Mouse (Mus musculus): ENCODE measurements around the gene Slc25a25. TPM values are rescaled to one million over a fixed set of nuclear protein-coding genes. Genes with fewer than 3 reads are reported as not detected.
"Not testable (repeated sequence)": the region's sequence is repeated elsewhere in the genome, so short reads cannot be mapped to it uniquely, and the experiment has no call there.

Gene Slc25a25
- polyA plus RNA-seq, 2 experiments = 12.7 to 17.4 TPM

- 71% methylated on average over 2 of the region's 2 CpGs for WGBS
- no peaks in the 10 kb centered on the region for H3K4me1 ChIP-seq (ENCODE audit: control insufficient read depth, insufficient read depth, low read length)
- H3K9me3 ChIP-seq (ENCODE audit: control insufficient read depth, low read length) = peaks cover 4% of the 10 kb centered on the region; the same call in 1 of the 2 replicates
- no peaks in the 10 kb centered on the region for H3K27me3 ChIP-seq (ENCODE audit: control insufficient read depth, insufficient read depth, low read length)
- H3K4me3 ChIP-seq (replicated peaks; ENCODE audit: low read length) = no peak overlapping the region
- H3K4me2 ChIP-seq (replicated peaks; ENCODE audit: low read depth, low read length, severe bottlenecking) = no peak overlapping the region
- no peak for ATAC-seq (ENCODE audit: low FRiP score, low read depth)
- no peak for TF ChIP-seq POLR2A (IDR thresholded peaks at IDR 0.05; ENCODE audit: borderline replicate concordance, extremely low read depth, insufficient read depth, insufficient read length)
- H3K27ac ChIP-seq (replicated peaks; ENCODE audit: low read depth, low read length) = no peak overlapping the region
- no peaks in the 10 kb centered on the region for H3K36me3 ChIP-seq (ENCODE audit: control insufficient read depth, insufficient read depth, low read length)
- DNase-seq (ENCODE audit: low spot score) = no peak
- H3K9ac ChIP-seq (ENCODE audit: low read depth, low read length, severe bottlenecking) = no peak overlapping the region; the same call in 1 of the 2 replicates
Measured at GRCm38 (mm10) chr2:32494522-32494921, 43.3 kb upstream of the Slc25a25 start.

GRCm38 (mm10) chr2:32493301-32493701 lies 42.1 kb upstream of the Slc25a25 start:
- Histone ChIP-seq H3K9me3 (ENCODE audit: control insufficient read depth, low read length) (no peaks in the 10 kb centered on the region), H3K4me1 (ENCODE audit: control insufficient read depth, insufficient read depth, low read length) (no peaks in the 10 kb centered on the region), H3K4me2 (replicated peaks; ENCODE audit: low read depth, low read length, severe bottlenecking) (no peak overlapping the region), H3K4me3 (replicated peaks; ENCODE audit: low read length) (no peak overlapping the region), H3K27ac (replicated peaks; ENCODE audit: low read depth, low read length) (no peak overlapping the region), H3K36me3 (ENCODE audit: control insufficient read depth, insufficient read depth, low read length) (no peaks in the 10 kb centered on the region), H3K9ac (ENCODE audit: low read depth, low read length, severe bottlenecking) (no peak overlapping the region), H3K27me3 (ENCODE audit: control insufficient read depth, insufficient read depth, low read length) (no peaks in the 10 kb centered on the region)
- ATAC-seq (ENCODE audit: low FRiP score, low read depth) (no peak), DNase-seq (ENCODE audit: low spot score) (no peak)
- no peak for TF ChIP-seq POLR2A (IDR thresholded peaks at IDR 0.05; ENCODE audit: borderline replicate concordance, extremely low read depth, insufficient read depth, insufficient read length)
- WGBS = 66% methylated on average over 12 of the region's 12 CpGs

GRCm38 (mm10) chr2:32492661-32493060 lies 41.4 kb upstream of the Slc25a25 start:
- no peak overlapping the region for H3K27ac ChIP-seq (replicated peaks; ENCODE audit: low read depth, low read length)
- H3K4me1 ChIP-seq (ENCODE audit: control insufficient read depth, insufficient read depth, low read length) = no peaks in the 10 kb centered on the region
- ATAC-seq (ENCODE audit: low FRiP score, low read depth) = no peak
- H3K9ac ChIP-seq (ENCODE audit: low read depth, low read length, severe bottlenecking) = no peak overlapping the region
- no peak for TF ChIP-seq POLR2A (IDR thresholded peaks at IDR 0.05; ENCODE audit: borderline replicate concordance, extremely low read depth, insufficient read depth, insufficient read length)
- no peak overlapping the region for H3K4me3 ChIP-seq (replicated peaks; ENCODE audit: low read length)
- no peaks in the 10 kb centered on the region for H3K36me3 ChIP-seq (ENCODE audit: control insufficient read depth, insufficient read depth, low read length)
- WGBS = 84% methylated on average over 2 of the region's 2 CpGs
- H3K4me2 ChIP-seq (replicated peaks; ENCODE audit: low read depth, low read length, severe bottlenecking) = no peak overlapping the region
- no peaks in the 10 kb centered on the region for H3K27me3 ChIP-seq (ENCODE audit: control insufficient read depth, insufficient read depth, low read length)
- DNase-seq (ENCODE audit: low spot score) = no peak
- H3K9me3 ChIP-seq (ENCODE audit: control insufficient read depth, low read length) = no peaks in the 10 kb centered on the region

- ATAC-seq (ENCODE audit: low FRiP score, low read depth); H3K4me1 ChIP-seq (ENCODE audit: control insufficient read depth, insufficient read depth, low read length); H3K4me3 ChIP-seq (replicated peaks; ENCODE audit: low read length); H3K4me2 ChIP-seq (replicated peaks; ENCODE audit: low read depth, low read length, severe bottlenecking); H3K27ac ChIP-seq (replicated peaks; ENCODE audit: low read depth, low read length); H3K9ac ChIP-seq (ENCODE audit: low read depth, low read length, severe bottlenecking); H3K36me3 ChIP-seq (ENCODE audit: control insufficient read depth, insufficient read depth, low read length); H3K27me3 ChIP-seq (ENCODE audit: control insufficient read depth, insufficient read depth, low read length); DNase-seq (ENCODE audit: low spot score); H3K9me3 ChIP-seq (ENCODE audit: control insufficient read depth, low read length): not testable (repeated sequence)
Measured at GRCm38 (mm10) chr2:32490730-32491129, 39.5 kb upstream of the Slc25a25 start.

- H3K4me2 ChIP-seq (replicated peaks; ENCODE audit: low read depth, low read length, severe bottlenecking) = no peak overlapping the region
- no peaks in the 10 kb centered on the region for H3K36me3 ChIP-seq (ENCODE audit: control insufficient read depth, insufficient read depth, low read length)
- H3K4me1 ChIP-seq (ENCODE audit: control insufficient read depth, insufficient read depth, low read length) = no peaks in the 10 kb centered on the region
- no peak overlapping the region for H3K9ac ChIP-seq (ENCODE audit: low read depth, low read length, severe bottlenecking)
- H3K9me3 ChIP-seq (ENCODE audit: control insufficient read depth, low read length) = no peaks in the 10 kb centered on the region
- DNase-seq (ENCODE audit: low spot score) (peak; percentile 89), ATAC-seq (ENCODE audit: low FRiP score, low read depth) (peak; percentile 69; the same call in 1 of the 2 replicates)
- no peak overlapping the region for H3K27ac ChIP-seq (replicated peaks; ENCODE audit: low read depth, low read length)
- 1% methylated on average over 5 of the region's 5 CpGs for WGBS
- H3K27me3 ChIP-seq (ENCODE audit: control insufficient read depth, insufficient read depth, low read length) = no peaks in the 10 kb centered on the region
- no peak overlapping the region for H3K4me3 ChIP-seq (replicated peaks; ENCODE audit: low read length)
- TF ChIP-seq POLR2A (IDR thresholded peaks at IDR 0.05; ENCODE audit: borderline replicate concordance, extremely low read depth, insufficient read depth, insufficient read length) = no peak
Measured at GRCm38 (mm10) chr2:32488679-32489078, 37.4 kb upstream of the Slc25a25 start.

- no peak overlapping the region for H3K27ac ChIP-seq (replicated peaks; ENCODE audit: low read depth, low read length)
- DNase-seq (ENCODE audit: low spot score) (peak; percentile 88), ATAC-seq (ENCODE audit: low FRiP score, low read depth) (peak; percentile 79)
- H3K27me3 ChIP-seq (ENCODE audit: control insufficient read depth, insufficient read depth, low read length) = no peaks in the 10 kb centered on the region
- no peak overlapping the region for H3K9ac ChIP-seq (ENCODE audit: low read depth, low read length, severe bottlenecking)
- H3K4me3 ChIP-seq (replicated peaks; ENCODE audit: low read length) = no peak overlapping the region
- 7% methylated on average over 6 of the region's 6 CpGs for WGBS
- no peak overlapping the region for H3K4me2 ChIP-seq (replicated peaks; ENCODE audit: low read depth, low read length, severe bottlenecking)
- TF ChIP-seq POLR2A (IDR thresholded peaks at IDR 0.05; ENCODE audit: borderline replicate concordance, extremely low read depth, insufficient read depth, insufficient read length) = no peak
- no peaks in the 10 kb centered on the region for H3K9me3 ChIP-seq (ENCODE audit: control insufficient read depth, low read length)
- H3K36me3 ChIP-seq (ENCODE audit: control insufficient read depth, insufficient read depth, low read length) = no peaks in the 10 kb centered on the region
- no peaks in the 10 kb centered on the region; the same call in 1 of the 2 replicates for H3K4me1 ChIP-seq (ENCODE audit: control insufficient read depth, insufficient read depth, low read length)
Measured at GRCm38 (mm10) chr2:32487124-32487623, 35.9 kb upstream of the Slc25a25 start.

All from limb, embryonic 14.5 days (tissue).